Mouse (Mus musculus) T-cell, adult 66 days (primary cell): Measurements from ENCODE around the gene Fasn. TPM values are rescaled to one million over a fixed set of nuclear protein-coding genes. Genes with fewer than 3 reads are reported as not detected.

Source experiments
- total RNA-seq, 2 experiments: library from RNA; stranded (reverse); gene quantifications; 3 replicates in 1 of 2; 4 replicates in 1 of 2; pipeline ENCODE4 v1.2.4; 2023

Fasn gene
- 100 to 1,000 TPM; 154 to 171 TPM for total RNA-seq

DNA sequence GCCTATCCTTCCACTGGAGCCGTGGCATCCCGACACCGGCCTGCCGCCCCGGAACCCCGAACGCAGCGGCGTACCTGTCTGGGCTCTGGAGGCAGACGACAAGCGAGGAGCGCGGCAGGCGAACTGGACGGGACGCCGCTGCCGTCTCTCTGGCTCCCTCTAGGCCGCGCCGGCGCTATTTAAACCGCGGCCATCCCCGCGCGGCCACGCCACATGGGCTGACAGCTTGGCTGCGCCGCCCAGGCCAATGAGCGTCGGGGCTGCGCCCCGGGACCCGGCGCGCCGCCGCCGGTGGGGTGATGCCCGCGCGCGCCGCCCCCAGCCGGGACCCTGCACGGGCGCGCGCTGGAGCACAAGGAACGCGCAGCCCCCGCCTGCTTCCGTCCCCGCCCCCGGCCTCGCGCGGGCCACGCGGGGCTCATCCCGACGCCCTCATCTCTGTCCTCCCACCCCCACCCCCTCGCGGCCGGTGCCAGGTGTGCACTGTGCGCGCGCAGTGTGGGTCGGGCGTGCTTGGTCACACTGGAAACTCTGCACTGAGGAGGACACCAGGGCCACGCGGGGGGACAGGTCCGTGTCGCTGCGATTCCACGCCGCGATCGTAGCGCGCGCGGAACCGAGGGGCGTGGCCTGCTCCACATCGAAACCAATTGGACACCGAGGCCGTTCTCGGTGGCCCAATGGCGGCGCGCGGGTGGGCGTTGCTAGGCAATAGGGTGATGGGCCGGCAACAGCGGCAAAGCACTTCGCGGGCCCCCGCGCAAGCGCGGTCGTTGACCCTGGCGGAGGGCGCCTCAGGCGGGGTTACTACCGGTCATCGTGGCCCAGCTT, at the start of gene Fasn:
Gene Fasn (minus strand): TSS at position 592 of the 831 bp plus-strand sequence.

DNA sequence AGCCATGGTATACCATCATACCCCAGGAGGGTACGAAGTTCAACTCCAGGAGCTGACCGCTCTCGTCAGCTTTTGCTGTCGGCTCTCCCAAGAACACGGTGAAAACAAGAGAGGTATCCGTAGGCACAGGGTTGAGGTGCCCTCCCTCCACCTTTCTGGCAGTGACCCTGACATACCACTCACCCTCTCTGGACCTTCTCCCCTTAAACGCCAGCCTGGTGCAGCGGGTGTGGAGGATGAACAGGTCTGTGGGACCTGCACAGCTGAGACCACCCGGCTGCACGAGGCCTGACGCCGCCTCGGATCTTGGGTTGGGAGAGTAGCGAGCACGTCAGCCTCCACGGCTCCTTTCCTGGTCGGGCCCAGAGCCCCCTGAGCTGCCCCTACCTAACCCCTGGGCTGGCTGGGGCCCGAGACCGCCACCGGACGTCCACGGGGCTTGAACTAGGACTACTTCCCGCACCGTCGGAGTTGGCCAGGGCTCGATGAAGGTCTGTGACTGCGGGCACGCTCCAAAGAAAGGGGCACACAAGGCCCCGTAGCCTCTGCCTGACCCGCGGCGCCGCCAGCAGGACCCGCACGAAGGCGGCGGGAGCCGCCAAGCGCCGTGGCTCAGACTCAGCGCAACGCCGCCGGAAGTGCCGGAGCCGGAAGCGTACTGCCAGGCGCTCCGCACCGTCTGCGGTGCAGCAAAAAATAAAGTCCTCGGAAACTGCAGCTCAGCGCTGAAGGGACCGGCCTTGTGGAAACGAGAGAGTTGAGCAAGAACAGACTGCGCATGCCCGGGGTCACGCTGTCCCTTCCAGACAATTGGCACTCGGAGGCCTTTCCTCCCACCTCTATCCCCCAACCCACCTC, 28.4 kb downstream of the Fasn start, which contains the start of gene Dus1l:
Gene Dus1l (minus strand): TSS at position 648 of the 858 bp plus-strand sequence.

DNA sequence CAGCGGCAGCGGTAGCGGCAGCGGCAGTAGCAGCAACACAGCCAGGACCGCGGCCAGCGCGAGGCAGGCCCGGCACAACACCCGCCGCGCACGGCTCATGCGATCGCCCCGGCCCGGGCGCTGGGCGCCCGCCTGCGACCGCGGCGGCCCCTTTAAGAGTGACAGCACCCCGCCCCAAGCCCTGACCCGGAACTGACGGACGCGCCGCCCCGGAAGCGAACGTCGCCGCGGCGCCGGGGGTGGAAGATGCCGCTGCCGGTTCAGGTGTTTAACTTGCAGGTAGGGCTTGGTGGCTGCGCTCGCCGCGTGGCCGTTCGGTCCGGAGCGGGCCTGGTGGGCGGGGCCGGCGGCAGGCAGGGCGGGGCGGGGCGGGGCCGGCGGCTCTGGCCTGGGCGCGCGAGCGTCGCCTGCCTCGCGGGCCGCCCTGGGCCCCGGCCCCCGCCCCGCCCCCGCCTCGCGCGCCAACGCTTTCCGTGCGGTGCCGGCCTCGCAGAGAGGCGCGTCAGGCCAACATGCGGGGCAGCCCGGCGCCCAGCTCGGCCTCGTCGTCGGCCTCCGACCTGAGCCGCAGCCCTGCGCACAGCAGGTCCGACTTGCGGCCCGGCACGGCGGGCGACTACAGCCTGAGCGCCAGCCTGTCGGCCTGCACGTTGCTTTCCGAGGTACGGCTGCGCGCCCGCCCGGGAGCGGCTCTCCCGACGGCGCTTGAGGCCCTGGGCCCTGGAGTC, 40.1 kb downstream of the Fasn start, which contains the start of the genes Rfng and Gps1:
Gene Rfng (minus strand): TSS at position 144 of the 728 bp plus-strand sequence.
Gene Gps1 (plus strand): TSS at position 209 of the 728 bp plus-strand sequence.

DNA sequence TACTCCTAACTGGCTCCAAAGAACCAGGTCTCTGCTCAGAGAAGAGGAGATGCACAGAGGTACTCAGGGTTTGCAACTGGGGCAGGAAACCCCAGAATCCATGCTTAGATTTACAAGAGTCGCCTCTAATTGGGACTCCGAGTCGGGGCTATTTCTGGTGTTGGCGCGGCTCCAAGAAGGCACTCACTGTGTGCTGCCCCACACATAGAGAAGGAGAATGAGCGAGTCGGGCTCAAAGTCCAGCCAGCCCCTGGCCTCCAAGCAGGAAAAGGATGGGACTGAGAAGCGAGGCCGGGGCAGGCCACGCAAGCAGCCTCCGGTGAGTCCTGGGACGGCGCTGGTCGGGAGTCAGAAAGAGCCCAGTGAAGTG, 61.7 kb downstream of the Fasn start, which contains the start of gene Hmga1b:
Gene Hmga1b (plus strand): TSS at position 123 of the 370 bp plus-strand sequence.

Other genes starting within 250 kb of the Fasn start
- gene Arhgdia, start 242.9 kb downstream of the Fasn start, total RNA-seq, result 100 to 1,000 TPM; 410 to 436 TPM
- gene Alyref, start 226.2 kb downstream of the Fasn start, total RNA-seq, result 100 to 1,000 TPM; 112 to 138 TPM
- 10 to 100 TPM; 80.1 to 83.9 TPM for gene Anapc11, start 226.1 kb downstream of the Fasn start, total RNA-seq
- gene Npb, start 216.1 kb downstream of the Fasn start, total RNA-seq, result 1 to 10 TPM; 2.4 to 4.5 TPM
- gene Pcyt2, start 206.6 kb downstream of the Fasn start, total RNA-seq, result 100 to 1,000 TPM; 131 to 143 TPM
- 100 to 1,000 TPM; 132 to 138 TPM for gene Sirt7, start 199.3 kb downstream of the Fasn start, total RNA-seq
- gene Mafg, start 190.9 kb downstream of the Fasn start, total RNA-seq, result 10 to 100 TPM; 26.8 to 34.7 TPM
- gene Pycr1, start 180.8 kb downstream of the Fasn start, total RNA-seq, result 1 to 10 TPM; 1.8 to 2.8 TPM
- not detected for gene Myadml2, start 176.4 kb downstream of the Fasn start, total RNA-seq
- not detected for gene Notum, start 163.4 kb downstream of the Fasn start, total RNA-seq
- gene Aspscr1, start 151.6 kb downstream of the Fasn start, total RNA-seq, result 100 to 1,000 TPM; 100 to 106 TPM
- gene Cenpx, start 110.8 kb downstream of the Fasn start, total RNA-seq, result 10 to 100 TPM; 32.7 to 35.1 TPM
- gene Lrrc45, start 110.6 kb downstream of the Fasn start, total RNA-seq, result 10 to 100 TPM; 32.4 to 37.7 TPM
- 1 to 10 TPM in 1 of 2 experiments, not detected in 1; 1.4 TPM for gene Rac3, start 103.1 kb downstream of the Fasn start, total RNA-seq
- under 1 TPM in 1 of 2 experiments, not detected in 1; 0.89 TPM for gene Dcxr, start 97.3 kb downstream of the Fasn start, total RNA-seq
- gene Cbr2, start 92.4 kb downstream of the Fasn start, total RNA-seq, result not detected
- 10 to 100 TPM; 25.4 to 31.0 TPM for gene Hmga1b, start 61.8 kb downstream of the Fasn start, total RNA-seq
- gene Rfng, start 40.3 kb downstream of the Fasn start, total RNA-seq, result 10 to 100 TPM; 16.4 to 16.7 TPM
- gene Gps1, start 40.3 kb downstream of the Fasn start, total RNA-seq, result 10 to 100 TPM; 73.1 to 93.6 TPM
- gene Dus1l, start 28.1 kb downstream of the Fasn start, total RNA-seq, result 10 to 100 TPM; 53.5 to 62.9 TPM
- under 1 TPM; 0.39 to 0.84 TPM for gene Ccdc57, start 108.3 kb upstream of the Fasn start, total RNA-seq
- gene Slc16a3, start 123.9 kb upstream of the Fasn start, total RNA-seq, result 1 to 10 TPM; 1.9 to 7.6 TPM
- gene Csnk1d, start 166.8 kb upstream of the Fasn start, total RNA-seq, result 100 to 1,000 TPM; 162 to 175 TPM
- 100 to 1,000 TPM; 175 to 207 TPM for gene Cd7, start 214.9 kb upstream of the Fasn start, total RNA-seq
- not detected for gene Sectm1b, start 239.0 kb upstream of the Fasn start, total RNA-seq